Mouse (Mus musculus) lung, postnatal 0 days (tissue): ENCODE measurements around the gene Rgs6.

Experiments used
- CTCF ChIP-seq: IDR thresholded peaks from 2 replicates; pipeline ENCODE4 v1.5.1; 2016; ENCODE audit warnings: antibody characterized with exemption, mild to moderate bottlenecking
- EP300 ChIP-seq: IDR thresholded peaks from 2 replicates; pipeline ENCODE4 v1.6.1; 2016; ENCODE audit warnings: antibody characterized with exemption, mild to moderate bottlenecking, control low read depth

DNA sequence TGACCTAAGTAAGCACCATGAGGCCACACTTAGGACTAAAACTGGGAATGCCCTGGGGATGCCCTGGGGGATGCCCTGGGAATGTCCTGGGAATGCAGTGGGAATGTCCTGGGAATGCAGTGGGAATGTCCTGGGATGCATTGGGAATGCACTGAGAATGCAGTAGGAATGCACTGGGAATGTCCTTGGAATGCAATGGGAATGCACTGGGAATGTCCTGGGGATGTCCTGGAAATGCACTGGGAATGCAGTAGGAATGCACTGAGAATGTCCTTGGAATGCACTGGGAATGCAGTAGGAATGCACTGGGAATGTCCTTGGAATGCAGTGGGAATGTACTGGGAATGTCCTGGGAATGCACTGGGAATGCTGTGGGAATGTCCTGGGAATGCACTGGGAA is 25.2 kb upstream of the Rgs6 start:
- TF ChIP-seq CTCF, result no peak
- TF ChIP-seq EP300, result no peak
